In genomic region chr11:95298146-95298545, GRCm38 (mm10) we compare ENCODE assay signal across 9 mouse cellular contexts. TPM values are rescaled to one million over a fixed set of nuclear protein-coding genes. Genes with fewer than 3 reads are reported as not detected.
A peak's percentile ranks its signal among the peaks of the same experiment; 100 is the strongest.
DNase-seq lines count a peak whose midpoint lies in the region; ATAC-seq and TF ChIP-seq lines count a peak whose summit lies in the region.
"Had no signal": no experiment of that assay in that cellular context is flagged by ENCODE, and none has a peak within 500 bp of the region (broad histone marks: within the 10 kb centered on the region; RNA-seq: fewer than 3 reads in every experiment).

No protein-coding gene starts in this region.

- no peaks in the 10 kb centered on the region for H3K9me3 ChIP-seq in ES-E14 (ENCODE audit: control insufficient read depth, insufficient read depth, low read depth, low read length)
- H3K9me3 ChIP-seq in embryonic facial prominence, embryonic 11.5 days (replicated peaks; ENCODE audit: control insufficient read depth, low read length): no peaks in the 10 kb centered on the region
- H3K9me3 ChIP-seq: embryonic facial prominence, embryonic 12.5 days had no signal

- in situ Hi-C loops in ES-E14 (cut with MboI; ENCODE audit: low sequenced_read_pairs in 2 of 2, unreplicated experiment in 2 of 2): loop anchor here in 1 of 2 experiments (25.0 kb wide), 1 partner anchor 1864 kb away; the partner anchor contains the start of gene Tbkbp1

- H3K4me3 ChIP-seq in kidney, adult 2 months (ENCODE audit: insufficient read depth, low read depth, low read length): no peak overlapping the region
- no peak overlapping the region for H3K4me3 ChIP-seq in ES-E14 (ENCODE audit: insufficient read depth in 1 of 2, low read depth in 1 of 2, low read length in 2 of 2, poor library complexity in 1 of 2, severe bottlenecking in 1 of 2)
- H3K4me3 ChIP-seq in embryonic facial prominence, embryonic 11.5 days (ENCODE audit: low read depth, low read length): no peak overlapping the region
- H3K4me3 ChIP-seq: embryonic facial prominence, embryonic 12.5 days had no signal

- no peak overlapping the region; the same call in 1 of the 2 replicates for H3K9ac ChIP-seq in ES-E14 (ENCODE audit: insufficient read depth, low read depth, low read length, poor library complexity, severe bottlenecking)
- H3K9ac ChIP-seq in embryonic facial prominence, embryonic 11.5 days (replicated peaks; ENCODE audit: low read length): no peak overlapping the region
- H3K9ac ChIP-seq: embryonic facial prominence, embryonic 12.5 days had no signal

- 14% methylated on average over 2 of the region's 2 CpGs for WGBS in kidney, adult 2 months
- WGBS in embryonic facial prominence, embryonic 11.5 days: 32% methylated on average over 2 of the region's 2 CpGs

- peaks cover 13% of the 10 kb centered on the region for H3K36me3 ChIP-seq in kidney, adult 2 months (ENCODE audit: control insufficient read depth, insufficient read depth, low read length)
- H3K36me3 ChIP-seq in ES-E14 (ENCODE audit: control insufficient read depth, insufficient read depth, low read length, poor library complexity, severe bottlenecking): peaks cover 45% of the 10 kb centered on the region
- peaks cover 16% of the 10 kb centered on the region for H3K36me3 ChIP-seq in embryonic facial prominence, embryonic 11.5 days (replicated peaks; ENCODE audit: control insufficient read depth, insufficient read depth, low read depth, low read length)

- peak; percentile 29 for DNase-seq in kidney, adult 2 months
- no peak for DNase-seq in kidney, adult 8-10 months
- DNase-seq in ES-E14 (ENCODE audit: low read depth, low spot score): peak; percentile 51
- DNase-seq in embryonic facial prominence, embryonic 11.5 days (ENCODE audit: low spot score): peak; percentile 68
- DNase-seq in frontal cortex, postnatal 14 days (ENCODE audit: low spot score in 2 of 2): no peak
- no peak for DNase-seq in cerebellum, postnatal 4 days (ENCODE audit: low spot score in 2 of 2)

- no peak for ATAC-seq in embryonic facial prominence, embryonic 11.5 days (replicated peaks; ENCODE audit: insufficient number of reproducible peaks, low FRiP score, low TSS enrichment, low read depth)
- ATAC-seq in megakaryocyte-erythroid progenitor cell, adult 5-6 weeks (replicated peaks; ENCODE audit: low FRiP score, low TSS enrichment, poor library complexity, severe bottlenecking): peak; percentile 82
- no peak for ATAC-seq in frontal cortex, adult (ENCODE audit: low TSS enrichment)

- H3K27me3 ChIP-seq in kidney, adult 2 months (replicated peaks; ENCODE audit: control insufficient read depth, insufficient read depth, low read length): no peaks in the 10 kb centered on the region
- H3K27me3 ChIP-seq in embryonic facial prominence, embryonic 11.5 days (ENCODE audit: control insufficient read depth, insufficient read depth, low read length): no peaks in the 10 kb centered on the region
- H3K27me3 ChIP-seq: embryonic facial prominence, embryonic 12.5 days had no signal

- TF ChIP-seq CTCF in kidney, adult 2 months (conservative IDR thresholded peaks at IDR 0.05; ENCODE audit: insufficient read depth, insufficient read length, low read depth, low read length): peak; percentile 88

- TF ChIP-seq POLR2A in kidney, adult 2 months (IDR thresholded peaks at IDR 0.05; ENCODE audit: low read depth, low read length): no peak

- no peak overlapping the region for H3K4me2 ChIP-seq in embryonic facial prominence, embryonic 11.5 days (ENCODE audit: low read depth, low read length)
- H3K4me2 ChIP-seq: embryonic facial prominence, embryonic 12.5 days had no signal

- H3K4me1 ChIP-seq in kidney, adult 2 months (ENCODE audit: control insufficient read depth, insufficient read depth, low read length): no peaks in the 10 kb centered on the region
- H3K4me1 ChIP-seq in ES-E14 (ENCODE audit: control insufficient read depth in 2 of 2, insufficient read depth in 2 of 2, low read length in 2 of 2, poor library complexity in 1 of 2): peaks cover 2 to 4% of the 10 kb centered on the region in 2 experiments; a peak in 2 of 4 replicates
- no peaks in the 10 kb centered on the region for H3K4me1 ChIP-seq in embryonic facial prominence, embryonic 11.5 days (ENCODE audit: control insufficient read depth, insufficient read depth, low read length)
- H3K4me1 ChIP-seq: embryonic facial prominence, embryonic 12.5 days had no signal

- H3K27ac ChIP-seq in kidney, adult 2 months (ENCODE audit: insufficient read depth, low read depth, low read length): no peak overlapping the region
- H3K27ac ChIP-seq in ES-E14 (ENCODE audit: insufficient read depth, low read depth, low read length, poor library complexity, severe bottlenecking): no peak overlapping the region
- no peak overlapping the region for H3K27ac ChIP-seq in embryonic facial prominence, embryonic 11.5 days (replicated peaks; ENCODE audit: low read depth, low read length)
- H3K27ac ChIP-seq: embryonic facial prominence, embryonic 12.5 days had no signal

TF ChIP-seq in ES-E14, 5 proteins besides CTCF, POLR2A, EP300 and RAD21:
- no peak for TF ChIP-seq MAFK (IDR thresholded peaks at IDR 0.05; ENCODE audit: insufficient read depth, low read depth, low read length)
- TF ChIP-seq HCFC1 (IDR thresholded peaks at IDR 0.05; ENCODE audit: borderline replicate concordance, insufficient read depth, low read length): no peak
- TF ChIP-seq ZNF384 (IDR thresholded peaks at IDR 0.05; ENCODE audit: low read depth, low read length): no peak
- TF ChIP-seq CHD2 (IDR thresholded peaks at IDR 0.05; ENCODE audit: low read depth, low read length): no peak
- no peak for TF ChIP-seq ZC3H11A (IDR thresholded peaks at IDR 0.05; ENCODE audit: borderline replicate concordance, low read depth, low read length)

RNA-seq across cellular contexts. Expression of gene Kat7, which starts 11.9 kb away (rescaled TPM):
- polyA plus RNA-seq in kidney, adult 2 months (2012; rRNA removed): 27.3 and 30.0 TPM in 2 replicates
- total RNA-seq in ES-E14 (2012; rRNA removed): 108 and 118 TPM in 2 replicates
- polyA plus RNA-seq in embryonic facial prominence, embryonic 11.5 days (2014; fragmentation: Nextera tagmentation; extraction: Ambion mirVana): 81.9 and 87.9 TPM in 2 replicates
- total RNA-seq in megakaryocyte-erythroid progenitor cell, adult 5-6 weeks (2014; fragmentation: Nextera tagmentation): 62.2 and 67.6 TPM in 2 replicates
- total RNA-seq in megakaryocyte-erythroid progenitor cell, adult 5-6 weeks (2017): 60.5 and 78.9 TPM in 2 replicates

RNA-seq across cellular contexts. Expression of gene Tac4, which starts 36.8 kb away (rescaled TPM):
- 0.09 TPM in 1 of 2 replicates, not detected in the other for polyA plus RNA-seq in kidney, adult 2 months (2012; rRNA removed)
- 0.18 and 0.53 TPM in 2 replicates for total RNA-seq in ES-E14 (2012; rRNA removed)
- not detected in 2 replicates for polyA plus RNA-seq in embryonic facial prominence, embryonic 11.5 days (2014; fragmentation: Nextera tagmentation; extraction: Ambion mirVana)
- not detected in 2 replicates for total RNA-seq in megakaryocyte-erythroid progenitor cell, adult 5-6 weeks (2014; fragmentation: Nextera tagmentation)
- not detected in 2 replicates for total RNA-seq in megakaryocyte-erythroid progenitor cell, adult 5-6 weeks (2017)

RNA-seq across cellular contexts. Expression of gene Fam117a, which starts 38.7 kb away (rescaled TPM):
- polyA plus RNA-seq in kidney, adult 2 months (2012; rRNA removed): 20.8 and 22.7 TPM in 2 replicates
- total RNA-seq in ES-E14 (2012; rRNA removed): 19.6 and 26.2 TPM in 2 replicates
- 14.1 and 15.0 TPM in 2 replicates for polyA plus RNA-seq in embryonic facial prominence, embryonic 11.5 days (2014; fragmentation: Nextera tagmentation; extraction: Ambion mirVana)
- total RNA-seq in megakaryocyte-erythroid progenitor cell, adult 5-6 weeks (2014; fragmentation: Nextera tagmentation): 68.2 and 71.9 TPM in 2 replicates
- total RNA-seq in megakaryocyte-erythroid progenitor cell, adult 5-6 weeks (2017): 49.9 and 50.2 TPM in 2 replicates

Comparison
In these comparisons a context has a peak if more than half of its experiments do, and no peak if none do; other contexts are left out.
1. DNase-seq: peak in kidney, adult 2 months (single experiment), ES-E14 (single experiment) and embryonic facial prominence, embryonic 11.5 days (single experiment); none in kidney, adult 8-10 months (0 of 2), frontal cortex, postnatal 14 days (0 of 2) and cerebellum, postnatal 4 days (0 of 2).